Mouse (Mus musculus) kidney, postnatal 36 days (tissue): Measurements from ENCODE around the gene Hipk2.
A peak's percentile ranks its signal among the peaks of the same experiment; 100 is the strongest.

Experiments used
- DNase-seq, 2 experiments: peaks; one replicate each; pipeline ENCODE4 v3.0.0; 2021 to 2022; ENCODE audit warnings: mixed read lengths in 2 of 2

The Hipk2 gene

GRCm38 (mm10) chr6:38787811-38788509, 88.0 kb downstream of the Hipk2 start:
- no peak for DNase-seq

- no peak for DNase-seq
Observed at GRCm38 (mm10) chr6:38787134-38787533, 88.8 kb downstream of the Hipk2 start.

- no peak for DNase-seq
Observed at GRCm38 (mm10) chr6:38785747-38786146, 90.2 kb downstream of the Hipk2 start.

GRCm38 (mm10) chr6:38779411-38779810, 96.6 kb downstream of the Hipk2 start:
- DNase-seq: no peak

- no peak for DNase-seq
Observed at GRCm38 (mm10) chr6:38778887-38779286, 97.1 kb downstream of the Hipk2 start.

- no peak for DNase-seq
Observed at GRCm38 (mm10) chr6:38776000-38776584, 99.9 kb downstream of the Hipk2 start.

GRCm38 (mm10) chr6:38772836-38773518, 103.0 kb downstream of the Hipk2 start:
- no peak for DNase-seq

- DNase-seq: no peak
Observed at GRCm38 (mm10) chr6:38771061-38771667, 104.8 kb downstream of the Hipk2 start.

- no peak for DNase-seq
Observed at GRCm38 (mm10) chr6:38769627-38770026, 106.3 kb downstream of the Hipk2 start.

GRCm38 (mm10) chr6:38762588-38763265, 113.2 kb downstream of the Hipk2 start:
- no peak for DNase-seq

- no peak for DNase-seq
Observed at GRCm38 (mm10) chr6:38762006-38762405, 114.0 kb downstream of the Hipk2 start.

- no peak for DNase-seq
Observed at GRCm38 (mm10) chr6:38760911-38761706, 114.9 kb downstream of the Hipk2 start.

- DNase-seq: no peak
Observed at GRCm38 (mm10) chr6:38759922-38760620, 115.9 kb downstream of the Hipk2 start.

GRCm38 (mm10) chr6:38759186-38759585, 116.8 kb downstream of the Hipk2 start:
- DNase-seq: no peak

- DNase-seq: no peak
Observed at GRCm38 (mm10) chr6:38757597-38757996, 118.4 kb downstream of the Hipk2 start.

- no peak for DNase-seq
Observed at GRCm38 (mm10) chr6:38756968-38757367, 119.0 kb downstream of the Hipk2 start.

- no peak for DNase-seq
Observed at GRCm38 (mm10) chr6:38755961-38756360, 120.0 kb downstream of the Hipk2 start.

- no peak for DNase-seq
Observed at GRCm38 (mm10) chr6:38755188-38755587, 120.8 kb downstream of the Hipk2 start.

- peak; percentile 77 to 89 for DNase-seq
Observed at GRCm38 (mm10) chr6:38753729-38754128, 122.2 kb downstream of the Hipk2 start.

GRCm38 (mm10) chr6:38753025-38753424, 122.9 kb downstream of the Hipk2 start:
- no peak for DNase-seq

GRCm38 (mm10) chr6:38752495-38752894, 123.5 kb downstream of the Hipk2 start:
- DNase-seq: peak in 1 of 2 experiments; percentile 50
